Mouse (Mus musculus) liver, adult 2 months (tissue): ENCODE results near the gene Mgea5. TPM values are rescaled to one million over a fixed set of nuclear protein-coding genes. Genes with fewer than 3 reads are reported as not detected.

Experiments
- DNase-seq: peaks from one replicate; pipeline ENCODE4 v3.0.0-alpha.2; 2011; ENCODE audit warnings: low read depth, low spot score; ENCODE audit errors: extremely low read depth
- H3K27ac ChIP-seq: fragments of 200-500 bp; replicated peaks from 2 replicates; pipeline ENCODE4 v1.5.1; 2012; ENCODE audit warnings: low read depth, mild to moderate bottlenecking, control low read depth, inconsistent platforms, low read length; ENCODE audit not compliant: insufficient read depth
- H3K27me3 ChIP-seq: fragments of 200-500 bp; 2 replicates; pipeline ENCODE4 v1.6.1; 2012; ENCODE audit warnings: mild to moderate bottlenecking, moderate library complexity, low read length, inconsistent platforms; ENCODE audit not compliant: control insufficient read depth, insufficient read depth
- H3K36me3 ChIP-seq: fragments of 200-500 bp; 2 replicates; pipeline ENCODE4 v1.6.1; 2012; ENCODE audit warnings: low read length, inconsistent platforms; ENCODE audit not compliant: control insufficient read depth, insufficient read depth
- H3K4me1 ChIP-seq: fragments of 200-500 bp; 2 replicates; pipeline ENCODE4 v1.6.1; 2011; ENCODE audit warnings: low read length; ENCODE audit not compliant: control insufficient read depth, insufficient read depth
- H3K4me3 ChIP-seq: fragments of 200-500 bp; 2 replicates; pipeline ENCODE4 v1.5.1; 2011; ENCODE audit warnings: low read depth, mild to moderate bottlenecking, control low read depth, low read length, moderate library complexity; ENCODE audit not compliant: insufficient read depth
- H3K79me2 ChIP-seq: fragments of 200-500 bp; 2 replicates; pipeline ENCODE4 v1.6.1; 2012; ENCODE audit warnings: inconsistent platforms, mild to moderate bottlenecking, low read length, moderate library complexity; ENCODE audit not compliant: control insufficient read depth, insufficient read depth
- H3K9ac ChIP-seq: fragments of 200-500 bp; 2 replicates; pipeline ENCODE4 v1.6.1; 2012; ENCODE audit warnings: low read depth, mild to moderate bottlenecking, control low read depth, inconsistent platforms, low read length
- CTCF ChIP-seq: fragments of 200-500 bp; IDR thresholded peaks from 2 replicates; pipeline ENCODE4 v1.5.1; 2011; ENCODE audit warnings: low read depth, low read length, control low read depth
- POLR2A ChIP-seq: fragments of 200-500 bp; IDR thresholded peaks from 2 replicates; pipeline ENCODE4 v1.6.1; 2011; ENCODE audit warnings: low read length, control low read depth; ENCODE audit not compliant: insufficient read depth; ENCODE audit errors: extremely low read depth
- WGBS: fragments of 180-500 bp; shearing (Covaris S2); methylation state at CpG from one replicate; pipeline ENCODE4 v1.1.7; 2018; 5-methylcytosine and 5-hydroxymethylcytosine counted together
- polyA plus RNA-seq: library from polyadenylated mRNA; depleted of rRNA; stranded (reverse); fragments of >200 nt; gene quantifications from 2 replicates; pipeline ENCODE4 v1.2.3, GENCODE M21; 2012
- total RNA-seq: library from RNA; depleted of rRNA; stranded (reverse); fragments of >200 nt; gene quantifications from 2 replicates; pipeline ENCODE4 v1.2.3, GENCODE M21; 2014

Gene Mgea5
- total and polyA plus RNA-seq, 2 experiments, result 11.1 to 44.3 TPM

- Histone ChIP-seq H3K36me3 (no peaks in the 10 kb centered on the region), H3K79me2 (no peaks in the 10 kb centered on the region), H3K27ac (no peak overlapping the region), H3K4me1 (no peaks in the 10 kb centered on the region; the same call in 1 of the 2 replicates), H3K4me3 (no peak overlapping the region), H3K27me3 (peaks cover 31% of the 10 kb centered on the region), H3K9ac (no peak overlapping the region)
- TF ChIP-seq POLR2A, result no peak
- no peak for TF ChIP-seq CTCF
- 16% methylated on average over 13 of the region's 13 CpGs for WGBS
- DNase-seq, result no peak
Measured at GRCm38 (mm10) chr19:45740233-45740632, 43.4 kb downstream of the Mgea5 start.

- H3K4me1 ChIP-seq, result no peaks in the 10 kb centered on the region; the same call in 1 of the 2 replicates
- no peak overlapping the region for H3K9ac ChIP-seq
- TF ChIP-seq CTCF, result no peak
- no peak for TF ChIP-seq POLR2A
- no peak overlapping the region for H3K4me3 ChIP-seq
- DNase-seq, result no peak
- no peaks in the 10 kb centered on the region for H3K79me2 ChIP-seq
- no peaks in the 10 kb centered on the region for H3K36me3 ChIP-seq
- 73% methylated on average over 5 of the region's 5 CpGs for WGBS
- H3K27me3 ChIP-seq, result peaks cover 30% of the 10 kb centered on the region
- H3K27ac ChIP-seq, result no peak overlapping the region
Measured at GRCm38 (mm10) chr19:45738521-45738920, 45.1 kb downstream of the Mgea5 start.

- no peaks in the 10 kb centered on the region for H3K79me2 ChIP-seq
- peaks cover 26% of the 10 kb centered on the region for H3K27me3 ChIP-seq
- WGBS, result 88% methylated on average over 10 of the region's 10 CpGs
- DNase-seq, result no peak
- TF ChIP-seq POLR2A (no peak), CTCF (no peak)
- no peak overlapping the region for H3K27ac ChIP-seq
- no peak overlapping the region for H3K4me3 ChIP-seq
- H3K9ac ChIP-seq, result no peak overlapping the region
- H3K36me3 ChIP-seq, result no peaks in the 10 kb centered on the region
- H3K4me1 ChIP-seq, result no peaks in the 10 kb centered on the region; the same call in 1 of the 2 replicates
Measured at GRCm38 (mm10) chr19:45737846-45738484, 45.7 kb downstream of the Mgea5 start.

- Histone ChIP-seq H3K79me2 (no peaks in the 10 kb centered on the region), H3K27ac (no peak overlapping the region), H3K4me3 (no peak overlapping the region), H3K4me1 (no peaks in the 10 kb centered on the region; the same call in 1 of the 2 replicates), H3K27me3 (peaks cover 22% of the 10 kb centered on the region), H3K36me3 (no peaks in the 10 kb centered on the region), H3K9ac (no peak overlapping the region)
- 40% methylated on average over 23 of the region's 23 CpGs for WGBS
- TF ChIP-seq POLR2A, result no peak
- no peak for DNase-seq
Measured at GRCm38 (mm10) chr19:45737208-45737845, 46.3 kb downstream of the Mgea5 start.

GRCm38 (mm10) chr19:45736855-45737207, 46.8 kb downstream of the Mgea5 start:
- H3K36me3 ChIP-seq, result no peaks in the 10 kb centered on the region
- TF ChIP-seq CTCF, result no peak
- TF ChIP-seq POLR2A, result no peak
- H3K79me2 ChIP-seq, result no peaks in the 10 kb centered on the region
- H3K4me1 ChIP-seq, result no peaks in the 10 kb centered on the region; the same call in 1 of the 2 replicates
- no peak overlapping the region for H3K27ac ChIP-seq
- H3K27me3 ChIP-seq, result peaks cover 18% of the 10 kb centered on the region
- no peak for DNase-seq
- 7% methylated on average over 28 of the region's 28 CpGs for WGBS
- no peak overlapping the region for H3K9ac ChIP-seq
- H3K4me3 ChIP-seq, result no peak overlapping the region

- H3K79me2 ChIP-seq, result no peaks in the 10 kb centered on the region
- H3K27me3 ChIP-seq, result peaks cover 12% of the 10 kb centered on the region
- H3K36me3 ChIP-seq, result no peaks in the 10 kb centered on the region
- 69% methylated on average over 1 of the region's 1 CpGs for WGBS
- no peak overlapping the region for H3K27ac ChIP-seq
- no peak for DNase-seq
- no peak overlapping the region for H3K9ac ChIP-seq
- no peaks in the 10 kb centered on the region; the same call in 1 of the 2 replicates for H3K4me1 ChIP-seq
- H3K4me3 ChIP-seq, result no peak overlapping the region
- TF ChIP-seq POLR2A (no peak), CTCF (no peak)
Measured at GRCm38 (mm10) chr19:45736241-45736640, 47.4 kb downstream of the Mgea5 start.
